Mouse (Mus musculus) forebrain, postnatal 0 days (tissue): Measurements from ENCODE around the gene Fbxl2. TPM values are rescaled to one million over a fixed set of nuclear protein-coding genes. Genes with fewer than 3 reads are reported as not detected.

Experiments
- ATAC-seq: fragments of 200-750 bp; cut with Nextera tagmentation; 2 replicates; pipeline ENCODE4 v1.8.0; 2017; ENCODE audit warnings: mild to moderate bottlenecking, moderate library complexity
- DNase-seq: peaks from one replicate; pipeline ENCODE4 v3.0.0-alpha.2; 2015
- H3K27ac ChIP-seq: fragments of 300-500 bp; sonication (generic); 2 replicates; pipeline ENCODE4 v1.5.1; 2014; ENCODE audit warnings: low read depth, mild to moderate bottlenecking, antibody characterized with exemption, low read length, moderate library complexity, mixed read lengths
- H3K27me3 ChIP-seq: fragments of 300-500 bp; sonication (generic); 2 replicates; pipeline ENCODE4 v1.6.1; 2014; ENCODE audit warnings: mild to moderate bottlenecking, low read length, mixed read lengths; ENCODE audit not compliant: insufficient read depth
- H3K36me3 ChIP-seq: fragments of 300-500 bp; sonication (generic); 2 replicates; pipeline ENCODE4 v1.6.1; 2014; ENCODE audit warnings: mild to moderate bottlenecking, moderate library complexity; ENCODE audit not compliant: insufficient read depth
- H3K4me1 ChIP-seq: fragments of 300-500 bp; sonication (generic); 2 replicates; pipeline ENCODE4 v1.6.1; 2014; ENCODE audit warnings: antibody characterized with exemption; ENCODE audit not compliant: insufficient read depth
- H3K4me2 ChIP-seq: fragments of 300-500 bp; sonication (generic); 2 replicates; pipeline ENCODE4 v1.6.1; 2014; ENCODE audit warnings: low read depth, mild to moderate bottlenecking, moderate library complexity
- H3K4me3 ChIP-seq: fragments of 300-500 bp; sonication (generic); 2 replicates; pipeline ENCODE4 v1.5.1; 2014; ENCODE audit warnings: low read depth, low read length, mixed read lengths
- H3K9ac ChIP-seq: fragments of 300-500 bp; sonication (generic); 2 replicates; pipeline ENCODE4 v1.6.1; 2014; ENCODE audit warnings: mild to moderate bottlenecking
- H3K9me3 ChIP-seq: fragments of 300-500 bp; sonication (generic); 2 replicates; pipeline ENCODE4 v1.6.1; 2016; ENCODE audit warnings: low read length
- CTCF ChIP-seq: sonication (generic); IDR thresholded peaks from 2 replicates; pipeline ENCODE4 v1.5.1; 2016; ENCODE audit warnings: antibody characterized with exemption, control low read depth, low read depth
- WGBS: fragments of 180-500 bp; shearing (Covaris S2); extraction: QIAGEN DNeasy Blood & Tissue Kit; methylation state at CpG from one replicate; pipeline ENCODE4 v1.1.7; 2014; 5-methylcytosine and 5-hydroxymethylcytosine counted together
- polyA plus RNA-seq: library from polyadenylated mRNA; unstranded; fragments of >200 nt; fragmentation: Nextera tagmentation; extraction: Ambion mirVana; gene quantifications from 2 replicates; pipeline ENCODE4 v1.2.1, GENCODE M21; 2015
- total RNA-seq: library from RNA; depleted of rRNA; stranded (reverse); fragments of >200 nt; gene quantifications from 2 replicates; pipeline ENCODE4 v1.2.3, GENCODE M21; 2014

Gene Fbxl2
- total and polyA plus RNA-seq, 2 experiments from 2014 or later: 26.1 to 34.0 TPM

- 94% methylated on average over 4 of the region's 4 CpGs for WGBS
- no peaks in the 10 kb centered on the region for H3K4me1 ChIP-seq
- no peak overlapping the region for H3K4me2 ChIP-seq
- ATAC-seq (no peak), DNase-seq (no peak)
- H3K27ac ChIP-seq: no peak overlapping the region
- H3K9me3 ChIP-seq: no peaks in the 10 kb centered on the region
- no peaks in the 10 kb centered on the region for H3K27me3 ChIP-seq
- no peak overlapping the region for H3K9ac ChIP-seq
- TF ChIP-seq CTCF: no peak
- H3K4me3 ChIP-seq: no peak overlapping the region
- peaks cover 82% of the 10 kb centered on the region for H3K36me3 ChIP-seq
These were observed 79.2 kb downstream of the Fbxl2 start for GRCm38 (mm10) chr9:113966838-113967237.

GRCm38 (mm10) chr9:113964415-113964814 lies 81.6 kb downstream of the Fbxl2 start:
- TF ChIP-seq CTCF: no peak
- H3K4me3 ChIP-seq: no peak overlapping the region
- DNase-seq: no peak
- H3K36me3 ChIP-seq: peaks cover 62% of the 10 kb centered on the region
- H3K9ac ChIP-seq: no peak overlapping the region
- H3K4me2 ChIP-seq: no peak overlapping the region
- H3K27ac ChIP-seq: no peak overlapping the region
- H3K27me3 ChIP-seq: no peaks in the 10 kb centered on the region
- no peaks in the 10 kb centered on the region for H3K4me1 ChIP-seq
- no peaks in the 10 kb centered on the region for H3K9me3 ChIP-seq
- WGBS: 90% methylated on average over 8 of the region's 8 CpGs
- no peak for ATAC-seq

- ATAC-seq (no peak), DNase-seq (no peak)
- Histone ChIP-seq H3K9ac (no peak overlapping the region), H3K4me3 (no peak overlapping the region), H3K4me2 (no peak overlapping the region), H3K9me3 (no peaks in the 10 kb centered on the region), H3K27me3 (no peaks in the 10 kb centered on the region), H3K4me1 (no peaks in the 10 kb centered on the region), H3K27ac (no peak overlapping the region), H3K36me3 (peaks cover 62% of the 10 kb centered on the region)
- no peak for TF ChIP-seq CTCF
These were observed 82.3 kb downstream of the Fbxl2 start for GRCm38 (mm10) chr9:113963718-113964117.

GRCm38 (mm10) chr9:113957777-113958176 lies 88.2 kb downstream of the Fbxl2 start:
- no peaks in the 10 kb centered on the region for H3K4me1 ChIP-seq
- ATAC-seq: no peak
- DNase-seq: no peak
- no peak overlapping the region for H3K4me2 ChIP-seq
- no peaks in the 10 kb centered on the region for H3K9me3 ChIP-seq
- H3K27me3 ChIP-seq: no peaks in the 10 kb centered on the region
- peaks cover 26% of the 10 kb centered on the region for H3K36me3 ChIP-seq
- 97% methylated on average over 4 of the region's 4 CpGs for WGBS
- TF ChIP-seq CTCF: no peak
- H3K9ac ChIP-seq: no peak overlapping the region
- H3K27ac ChIP-seq: no peak overlapping the region
- H3K4me3 ChIP-seq: no peak overlapping the region

GRCm38 (mm10) chr9:113947216-113947615 lies 98.8 kb downstream of the Fbxl2 start:
- Histone ChIP-seq H3K4me3 (no peak overlapping the region), H3K27me3 (no peaks in the 10 kb centered on the region), H3K27ac (no peak overlapping the region), H3K9ac (no peak overlapping the region), H3K4me2 (no peak overlapping the region), H3K9me3 (no peaks in the 10 kb centered on the region), H3K36me3 (peaks cover 20% of the 10 kb centered on the region), H3K4me1 (no peaks in the 10 kb centered on the region)
- TF ChIP-seq CTCF: no peak
- WGBS: 91% methylated on average over 1 of the region's 1 CpGs
- no peak for DNase-seq
- ATAC-seq: no peak

GRCm38 (mm10) chr9:113943372-113943771 lies 102.6 kb downstream of the Fbxl2 start:
- ATAC-seq (no peak), DNase-seq (no peak)
- WGBS: 94% methylated on average over 1 of the region's 1 CpGs
- H3K9ac ChIP-seq: no peak overlapping the region
- no peak overlapping the region for H3K4me2 ChIP-seq
- H3K9me3 ChIP-seq: no peaks in the 10 kb centered on the region
- no peak for TF ChIP-seq CTCF
- peaks cover 18% of the 10 kb centered on the region for H3K36me3 ChIP-seq
- H3K27me3 ChIP-seq: no peaks in the 10 kb centered on the region
- no peak overlapping the region for H3K4me3 ChIP-seq
- no peak overlapping the region for H3K27ac ChIP-seq
- H3K4me1 ChIP-seq: 0 out of 2 replicates have a peak, but pooled peaks cover 3% of the 10 kb centered on the region

- H3K9ac ChIP-seq: no peak overlapping the region
- DNase-seq (no peak), ATAC-seq (no peak)
- H3K4me1 ChIP-seq: 0 out of 2 replicates have a peak, but pooled peaks cover 3% of the 10 kb centered on the region
- no peak for TF ChIP-seq CTCF
- no peak overlapping the region for H3K4me3 ChIP-seq
- H3K4me2 ChIP-seq: no peak overlapping the region
- no peaks in the 10 kb centered on the region for H3K9me3 ChIP-seq
- peaks cover 5% of the 10 kb centered on the region for H3K36me3 ChIP-seq
- H3K27ac ChIP-seq: no peak overlapping the region
- 93% methylated on average over 3 of the region's 3 CpGs for WGBS
- H3K27me3 ChIP-seq: no peaks in the 10 kb centered on the region
These were observed 104.7 kb downstream of the Fbxl2 start for GRCm38 (mm10) chr9:113941103-113941805.
